Mouse (Mus musculus) neural tube, embryonic 14.5 days (tissue): ENCODE measurements around the gene Deup1. TPM values are rescaled to one million over a fixed set of nuclear protein-coding genes. Genes with fewer than 3 reads are reported as not detected.

Experiments used
- ATAC-seq: fragments of 200-750 bp; cut with Nextera tagmentation; 2 replicates; pipeline ENCODE4 v1.8.0; 2017; ENCODE audit warnings: low read depth, mild to moderate bottlenecking, moderate TSS enrichment, moderate library complexity
- H3K27ac ChIP-seq: fragments of 300-500 bp; sonication (generic); 2 replicates; pipeline ENCODE4 v1.5.1; 2014; ENCODE audit warnings: low read depth, mild to moderate bottlenecking, control low read depth, low read length, moderate library complexity, mixed read lengths
- H3K27me3 ChIP-seq: fragments of 300-500 bp; sonication (generic); 2 replicates; pipeline ENCODE4 v1.6.1; 2014; ENCODE audit warnings: low read length; ENCODE audit not compliant: control insufficient read depth, insufficient read depth
- H3K36me3 ChIP-seq: fragments of 300-500 bp; sonication (generic); 2 replicates; pipeline ENCODE4 v1.6.1; 2014; ENCODE audit warnings: low read length, mixed read lengths; ENCODE audit not compliant: control insufficient read depth, insufficient read depth
- H3K4me1 ChIP-seq: fragments of 300-500 bp; sonication (generic); 2 replicates; pipeline ENCODE4 v1.6.1; 2014; ENCODE audit warnings: low read length; ENCODE audit not compliant: control insufficient read depth, insufficient read depth
- H3K4me2 ChIP-seq: fragments of 300-500 bp; sonication (generic); 2 replicates; pipeline ENCODE4 v1.6.1; 2014; ENCODE audit warnings: mild to moderate bottlenecking, low read depth, low read length, control low read depth
- H3K4me3 ChIP-seq: fragments of 300-500 bp; sonication (generic); 2 replicates; pipeline ENCODE4 v1.5.1; 2014; ENCODE audit warnings: low read depth, low read length, control low read depth, mixed read lengths
- H3K9ac ChIP-seq: fragments of 300-500 bp; sonication (generic); replicated peaks from 2 replicates; pipeline ENCODE4 v1.6.1; 2014; ENCODE audit warnings: low read depth, mild to moderate bottlenecking, control low read depth, low read length, mixed read lengths
- H3K9me3 ChIP-seq: fragments of 300-500 bp; sonication (generic); 2 replicates; pipeline ENCODE4 v1.6.1; 2016; ENCODE audit warnings: low read length; ENCODE audit not compliant: control insufficient read depth
- WGBS: fragments of 180-500 bp; shearing (Covaris S2); extraction: QIAGEN DNeasy Blood & Tissue Kit; methylation state at CpG from one replicate; pipeline ENCODE4 v1.1.7; 2014; 5-methylcytosine and 5-hydroxymethylcytosine counted together
- polyA plus RNA-seq: library from polyadenylated mRNA; unstranded; fragments of >200 nt; fragmentation: Nextera tagmentation; extraction: Ambion mirVana; gene quantifications from 2 replicates; pipeline ENCODE4 v1.2.1, GENCODE M21; 2014

Gene Deup1
- polyA plus RNA-seq, 1 experiment from 2014 or later: 0.50 TPM

GRCm38 (mm10) chr9:15627384-15627783, 349 bp downstream of the Deup1 start:
- no peak for ATAC-seq
- Histone ChIP-seq H3K9me3 (no peaks in the 10 kb centered on the region), H3K4me2 (peak overlapping the region; percentile 66), H3K4me1 (no peaks in the 10 kb centered on the region; the same call in 1 of the 2 replicates), H3K36me3 (no peaks in the 10 kb centered on the region), H3K27ac (no peak overlapping the region), H3K27me3 (no peaks in the 10 kb centered on the region), H3K4me3 (0 out of 2 replicates have a peak overlapping the region, but pooled peaks have one; percentile 21), H3K9ac (no peak overlapping the region)
- WGBS: 21% methylated on average over 5 of the region's 5 CpGs

GRCm38 (mm10) chr9:15624739-15625138, 3.0 kb downstream of the Deup1 start:
- ATAC-seq: no peak
- H3K4me1 ChIP-seq: no peaks in the 10 kb centered on the region; the same call in 1 of the 2 replicates
- H3K4me2 ChIP-seq: no peak overlapping the region
- no peaks in the 10 kb centered on the region for H3K9me3 ChIP-seq
- no peak overlapping the region for H3K27ac ChIP-seq
- no peaks in the 10 kb centered on the region for H3K27me3 ChIP-seq
- no peak overlapping the region for H3K9ac ChIP-seq
- H3K4me3 ChIP-seq: no peak overlapping the region
- no peaks in the 10 kb centered on the region for H3K36me3 ChIP-seq
- WGBS: 76% methylated on average over 3 of the region's 3 CpGs

GRCm38 (mm10) chr9:15619767-15620166, 8.0 kb downstream of the Deup1 start:
- ATAC-seq: peak; percentile 36; the same call in 1 of the 2 replicates
- no peaks in the 10 kb centered on the region for H3K36me3 ChIP-seq
- H3K9ac ChIP-seq: no peak overlapping the region
- 78% methylated on average over 1 of the region's 1 CpGs for WGBS
- no peaks in the 10 kb centered on the region for H3K9me3 ChIP-seq
- H3K4me2 ChIP-seq: no peak overlapping the region
- H3K4me3 ChIP-seq: no peak overlapping the region
- no peaks in the 10 kb centered on the region for H3K27me3 ChIP-seq
- no peaks in the 10 kb centered on the region for H3K4me1 ChIP-seq
- H3K27ac ChIP-seq: no peak overlapping the region

GRCm38 (mm10) chr9:15619020-15619590, 8.6 kb downstream of the Deup1 start:
- Histone ChIP-seq H3K9me3 (no peaks in the 10 kb centered on the region), H3K9ac (no peak overlapping the region), H3K4me3 (no peak overlapping the region), H3K27me3 (no peaks in the 10 kb centered on the region), H3K27ac (no peak overlapping the region), H3K4me1 (no peaks in the 10 kb centered on the region), H3K36me3 (no peaks in the 10 kb centered on the region), H3K4me2 (no peak overlapping the region)
- ATAC-seq: peak; percentile 59
- WGBS: 55% methylated on average over 10 of the region's 10 CpGs

- 53% methylated on average over 7 of the region's 7 CpGs for WGBS
- Histone ChIP-seq H3K27ac (no peak overlapping the region), H3K4me3 (no peak overlapping the region), H3K27me3 (no peaks in the 10 kb centered on the region), H3K9me3 (no peaks in the 10 kb centered on the region), H3K4me2 (no peak overlapping the region), H3K4me1 (no peaks in the 10 kb centered on the region), H3K9ac (no peak overlapping the region), H3K36me3 (no peaks in the 10 kb centered on the region)
- no peak for ATAC-seq
Observed at GRCm38 (mm10) chr9:15617061-15617460, 10.7 kb downstream of the Deup1 start.

- Histone ChIP-seq H3K36me3 (no peaks in the 10 kb centered on the region), H3K4me2 (no peak overlapping the region), H3K4me1 (no peaks in the 10 kb centered on the region), H3K27ac (no peak overlapping the region), H3K9me3 (no peaks in the 10 kb centered on the region), H3K27me3 (no peaks in the 10 kb centered on the region), H3K4me3 (no peak overlapping the region), H3K9ac (no peak overlapping the region)
- ATAC-seq: no peak
- 80% methylated on average over 6 of the region's 6 CpGs for WGBS
Observed at GRCm38 (mm10) chr9:15616471-15616870, 11.3 kb downstream of the Deup1 start.

GRCm38 (mm10) chr9:15609280-15609930, 18.3 kb downstream of the Deup1 start:
- Histone ChIP-seq H3K27ac (no peak overlapping the region), H3K27me3 (no peaks in the 10 kb centered on the region), H3K9ac (no peak overlapping the region), H3K4me2 (no peak overlapping the region), H3K4me1 (no peaks in the 10 kb centered on the region), H3K36me3 (no peaks in the 10 kb centered on the region), H3K4me3 (no peak overlapping the region), H3K9me3 (no peaks in the 10 kb centered on the region; the same call in 1 of the 2 replicates)
- WGBS: 96% methylated on average over 5 of the region's 5 CpGs
- ATAC-seq: no peak

- no peaks in the 10 kb centered on the region; the same call in 1 of the 2 replicates for H3K9me3 ChIP-seq
- no peak overlapping the region for H3K4me2 ChIP-seq
- no peak for ATAC-seq
- no peaks in the 10 kb centered on the region for H3K4me1 ChIP-seq
- H3K4me3 ChIP-seq: no peak overlapping the region
- H3K36me3 ChIP-seq: no peaks in the 10 kb centered on the region
- no peak overlapping the region for H3K27ac ChIP-seq
- H3K27me3 ChIP-seq: no peaks in the 10 kb centered on the region
- no peak overlapping the region for H3K9ac ChIP-seq
- 91% methylated on average over 2 of the region's 2 CpGs for WGBS
Observed at GRCm38 (mm10) chr9:15607601-15608000, 20.1 kb downstream of the Deup1 start.

GRCm38 (mm10) chr9:15603156-15603555, 24.6 kb downstream of the Deup1 start:
- 72% methylated on average over 8 of the region's 8 CpGs for WGBS

More at GRCm38 (mm10) chr9:15603156-15603555, 24.6 kb downstream of the Deup1 start:
- H3K27ac ChIP-seq: no peak overlapping the region
- H3K9ac ChIP-seq: no peak overlapping the region
- no peaks in the 10 kb centered on the region for H3K4me1 ChIP-seq
- H3K36me3 ChIP-seq: no peaks in the 10 kb centered on the region
- no peaks in the 10 kb centered on the region for H3K27me3 ChIP-seq
- no peaks in the 10 kb centered on the region for H3K9me3 ChIP-seq
- H3K4me3 ChIP-seq: no peak overlapping the region
- ATAC-seq: no peak
- H3K4me2 ChIP-seq: no peak overlapping the region
